Mouse (Mus musculus): Measurements from ENCODE around the gene Ttc7.
A peak's percentile ranks its signal among the peaks of the same experiment; 100 is the strongest.

The Ttc7 gene

DNA sequence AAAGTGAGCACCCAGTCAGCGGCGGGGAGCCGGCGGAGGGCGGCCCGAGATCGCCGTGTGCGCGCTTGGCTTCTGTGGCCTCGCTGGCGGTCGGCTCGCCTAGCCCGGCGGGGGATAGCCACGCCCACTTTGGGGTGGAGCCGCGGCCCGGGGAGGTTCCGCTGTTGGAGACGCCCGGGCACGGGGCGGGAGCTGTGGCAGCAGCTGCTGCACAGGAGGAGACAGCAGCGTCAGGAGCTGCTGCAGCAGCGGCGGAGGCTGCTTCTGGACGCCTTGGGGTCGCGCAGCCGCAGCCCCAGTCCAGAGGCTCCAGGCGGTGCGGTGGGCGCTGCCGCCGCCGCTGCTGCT, at the start of gene Ttc7:
Gene Ttc7 (plus strand): TSS at position 181 of the 348 bp plus-strand sequence.
- DNase-seq = peak; percentile 98 to 99

GRCm38 (mm10) chr17:87235019-87235418, 47.7 kb upstream of the Ttc7 start:
- no peak for DNase-seq

GRCm38 (mm10) chr17:87236725-87237650, 45.7 kb upstream of the Ttc7 start:
- DNase-seq = no peak

DNA sequence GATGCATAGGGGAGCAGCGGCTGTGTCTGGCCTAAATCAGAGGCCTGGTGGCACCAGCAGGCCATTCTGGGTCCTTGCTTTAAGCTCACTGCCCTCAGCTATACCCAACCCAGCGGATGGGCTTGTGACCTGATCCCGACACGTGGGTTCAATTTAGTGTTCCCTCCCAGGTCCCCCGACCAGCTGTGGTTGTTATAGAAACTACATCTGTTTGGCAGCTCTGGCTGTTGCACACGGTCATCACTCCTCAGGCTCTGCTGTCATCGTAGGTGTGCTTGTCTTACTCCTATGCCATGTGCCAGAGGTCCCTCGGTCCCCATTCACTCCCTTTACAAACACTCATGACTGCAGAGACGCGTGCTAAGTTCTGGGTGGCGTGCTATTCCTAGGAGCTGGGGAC, 44.9 kb upstream of the Ttc7 start:
- DNase-seq = no peak

GRCm38 (mm10) chr17:87246103-87246502, 36.6 kb upstream of the Ttc7 start:
- DNase-seq = no peak

DNA sequence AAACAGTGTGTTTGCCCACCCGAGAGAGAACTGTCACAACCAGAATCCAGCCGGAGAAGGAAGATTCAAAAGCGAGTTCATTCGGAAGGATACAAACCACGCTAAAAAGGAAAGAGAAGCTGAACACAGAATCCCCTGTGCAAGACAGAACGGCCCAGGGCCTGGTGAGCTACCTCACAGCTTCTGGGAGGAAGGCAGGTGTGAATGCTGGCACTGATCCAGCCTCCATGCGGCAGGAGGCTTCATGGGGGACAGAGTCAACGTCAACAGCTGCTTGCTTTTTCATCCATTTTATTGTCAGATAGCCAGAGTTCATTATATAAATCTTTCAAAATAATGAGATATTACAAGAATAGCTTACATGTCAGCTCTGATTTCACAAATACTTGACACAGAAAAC, 28.3 kb upstream of the Ttc7 start:
- no peak for DNase-seq

- DNase-seq = no peak
Measured at GRCm38 (mm10) chr17:87255672-87256071, 27.0 kb upstream of the Ttc7 start.

DNA sequence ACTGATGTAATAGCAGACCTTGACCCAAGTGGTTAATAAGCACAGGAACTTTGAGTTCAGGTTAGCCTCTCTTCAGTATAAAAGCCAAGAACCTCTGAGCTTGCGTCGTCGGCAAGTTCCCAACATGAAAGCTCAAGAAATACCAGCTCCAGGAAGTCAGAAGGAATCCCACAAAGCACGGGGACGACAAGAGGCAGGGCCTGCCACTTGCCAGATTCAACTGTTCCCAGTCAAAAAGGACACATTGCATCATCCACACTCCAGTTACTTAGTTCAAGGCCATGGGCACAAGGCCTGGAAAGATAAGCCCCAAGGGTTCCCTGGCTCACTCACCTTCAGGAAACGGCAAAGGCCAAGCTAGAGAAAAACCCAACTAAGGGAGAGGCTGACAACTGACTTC, 19.3 kb upstream of the Ttc7 start:
- DNase-seq = no peak

DNA sequence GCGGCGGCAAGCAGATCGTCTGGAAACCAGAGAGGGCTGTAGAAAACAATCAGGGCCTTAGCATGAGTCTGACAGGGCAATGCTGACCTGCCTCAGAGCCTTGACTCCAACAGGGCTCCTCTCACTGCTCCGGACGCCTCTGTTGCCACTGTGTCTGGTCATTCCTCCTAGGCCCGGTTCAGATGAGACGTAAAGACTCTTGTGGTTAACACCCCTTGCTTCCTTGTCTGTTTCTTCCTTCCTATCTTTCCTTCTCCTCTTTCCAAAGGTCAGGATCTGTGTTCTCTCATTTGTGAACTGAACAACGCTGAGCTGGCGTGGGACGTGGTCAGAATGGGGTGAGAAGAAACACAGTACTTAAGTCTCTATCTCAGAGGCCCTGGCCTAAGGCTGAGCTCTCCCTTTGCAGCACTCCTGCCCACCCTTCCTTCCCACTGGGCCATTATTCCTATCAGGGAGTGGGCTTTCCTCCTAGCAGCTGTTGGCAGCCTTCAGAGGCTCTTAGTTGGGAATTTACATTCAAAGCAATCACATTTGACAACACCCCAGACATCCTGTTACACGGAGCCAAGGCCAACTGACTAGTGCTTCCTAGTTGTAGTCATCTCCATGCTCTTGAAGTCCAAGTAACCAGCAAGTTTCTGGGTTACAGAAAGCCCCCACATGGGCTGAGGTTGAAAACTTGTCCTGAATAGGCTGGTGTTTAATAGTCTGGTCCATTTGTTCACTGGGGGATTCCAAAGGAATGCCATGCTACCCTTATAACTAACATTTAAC, 18.4 kb upstream of the Ttc7 start:
- DNase-seq = no peak

- no peak for DNase-seq
Measured at GRCm38 (mm10) chr17:87264927-87265791, 17.5 kb upstream of the Ttc7 start.

DNA sequence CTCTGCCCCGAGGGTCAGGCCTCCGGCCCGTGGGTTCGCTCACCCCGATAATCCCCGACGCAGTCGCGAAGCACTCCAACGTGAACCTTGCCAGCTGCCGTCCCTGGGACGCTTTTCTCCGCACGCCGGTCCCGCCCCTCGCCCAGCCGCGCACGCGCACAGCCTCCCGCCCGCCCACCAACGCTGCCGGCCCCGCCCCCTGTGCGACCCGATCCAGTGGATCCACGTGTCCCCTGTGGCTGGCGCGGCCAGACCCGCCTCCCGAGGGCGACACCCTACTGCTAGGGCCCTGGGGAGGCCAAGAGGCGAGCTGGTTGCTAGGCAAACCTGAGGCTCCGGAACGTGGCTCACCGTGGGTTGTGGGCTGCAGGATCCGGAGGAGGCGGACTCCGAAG, 16.9 kb upstream of the Ttc7 start, which contains the start of gene Mcfd2:
Gene Mcfd2 (minus strand): TSS at position 144 of the 395 bp plus-strand sequence.
- DNase-seq = peak; percentile 91

DNA sequence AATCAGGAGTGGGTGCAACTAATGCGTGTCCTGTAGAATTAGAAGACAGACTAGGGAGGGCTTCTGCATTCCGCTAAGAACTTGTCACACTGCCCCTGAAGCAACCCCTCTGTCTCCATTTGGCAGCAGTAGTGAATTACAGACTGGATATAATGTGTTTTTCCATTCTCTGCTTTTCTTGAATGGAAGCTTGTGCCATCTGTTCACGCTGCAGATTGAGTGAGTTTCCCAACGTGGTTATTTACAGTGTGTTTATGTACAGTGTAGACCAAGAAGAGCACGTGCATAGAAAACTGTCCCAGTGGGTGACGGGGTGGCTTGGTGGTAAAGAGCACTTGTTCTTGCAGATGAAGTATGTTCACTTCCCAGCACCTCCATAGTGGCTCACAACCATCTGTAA, 13.2 kb upstream of the Ttc7 start:
- DNase-seq = no peak

- no peak for DNase-seq
Measured at GRCm38 (mm10) chr17:87275363-87276341, 7.0 kb upstream of the Ttc7 start.

DNA sequence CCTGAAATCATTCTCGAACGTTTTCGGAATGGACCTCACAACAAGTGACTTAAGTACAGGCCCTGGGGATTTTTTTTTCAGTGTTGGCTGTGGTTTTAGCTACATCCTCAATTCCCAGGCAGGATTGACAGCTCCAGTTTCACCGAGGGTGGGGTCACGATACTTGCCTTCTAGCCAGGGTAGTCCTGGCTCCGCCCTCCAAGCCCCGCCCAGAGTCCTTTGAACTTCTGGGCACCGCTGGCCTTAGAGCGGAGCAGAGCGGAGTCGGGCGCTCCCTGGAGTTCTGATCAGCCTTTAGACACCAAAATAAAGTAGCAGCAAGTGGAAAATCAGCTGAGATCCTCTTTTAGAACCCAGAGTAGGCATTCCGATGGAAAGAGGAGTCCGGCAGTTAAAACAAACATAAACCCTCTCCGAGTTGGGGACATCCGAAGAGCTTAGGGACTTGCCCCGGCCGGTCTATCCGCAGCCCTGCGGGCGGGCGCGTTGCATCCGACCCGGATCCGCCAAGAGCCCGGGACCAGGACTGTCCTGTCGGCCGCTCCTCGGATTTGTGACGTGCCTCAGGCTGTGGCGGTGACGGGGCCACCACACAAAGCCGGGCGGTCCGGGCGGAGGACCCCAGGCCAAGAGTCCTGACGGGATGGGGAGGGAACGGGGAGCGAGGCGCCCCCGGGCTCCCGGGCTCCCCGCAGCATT, 530 bp upstream of the Ttc7 start:
- DNase-seq = peak; percentile 85 to 94

GRCm38 (mm10) chr17:87283055-87283754, 519 bp downstream of the Ttc7 start:
- DNase-seq = peak in 1 of 2 experiments; percentile 70

DNA sequence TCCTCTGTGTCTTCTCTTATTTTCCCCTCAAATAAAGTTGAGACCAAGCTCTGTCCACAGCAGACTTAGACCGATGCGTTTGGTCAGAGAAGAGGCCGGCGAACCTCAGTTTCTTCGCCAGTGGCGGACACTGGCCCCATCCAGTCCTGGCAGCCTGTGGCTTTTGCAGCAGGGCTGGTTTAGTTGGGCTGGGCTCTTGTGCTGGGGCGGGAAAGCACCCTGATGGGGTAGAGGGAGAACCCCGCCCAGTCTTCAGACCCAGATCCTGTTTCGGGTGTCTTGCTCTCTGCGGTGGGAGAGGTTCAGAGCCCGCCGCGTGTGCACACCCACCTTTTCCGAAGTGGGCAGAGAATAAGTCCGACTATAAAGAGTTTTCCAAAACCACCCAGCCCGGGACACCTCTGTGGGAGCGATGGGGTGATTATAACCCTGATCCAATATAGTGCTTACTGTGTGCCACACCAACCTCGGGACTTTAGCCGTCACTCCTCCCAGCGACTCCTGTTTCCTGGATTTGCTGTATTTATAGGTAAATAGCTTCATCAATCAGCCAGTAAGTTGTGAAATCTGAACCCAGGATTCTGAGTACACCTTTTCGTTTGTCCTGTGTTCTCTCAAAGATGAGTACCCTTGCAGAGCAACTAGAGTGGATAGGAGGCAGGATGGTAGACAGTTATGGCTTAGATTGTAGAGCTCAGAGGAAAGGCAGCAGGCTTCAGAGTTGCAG, 1.2 kb downstream of the Ttc7 start:
- peak; percentile 66 to 69 for DNase-seq

DNA sequence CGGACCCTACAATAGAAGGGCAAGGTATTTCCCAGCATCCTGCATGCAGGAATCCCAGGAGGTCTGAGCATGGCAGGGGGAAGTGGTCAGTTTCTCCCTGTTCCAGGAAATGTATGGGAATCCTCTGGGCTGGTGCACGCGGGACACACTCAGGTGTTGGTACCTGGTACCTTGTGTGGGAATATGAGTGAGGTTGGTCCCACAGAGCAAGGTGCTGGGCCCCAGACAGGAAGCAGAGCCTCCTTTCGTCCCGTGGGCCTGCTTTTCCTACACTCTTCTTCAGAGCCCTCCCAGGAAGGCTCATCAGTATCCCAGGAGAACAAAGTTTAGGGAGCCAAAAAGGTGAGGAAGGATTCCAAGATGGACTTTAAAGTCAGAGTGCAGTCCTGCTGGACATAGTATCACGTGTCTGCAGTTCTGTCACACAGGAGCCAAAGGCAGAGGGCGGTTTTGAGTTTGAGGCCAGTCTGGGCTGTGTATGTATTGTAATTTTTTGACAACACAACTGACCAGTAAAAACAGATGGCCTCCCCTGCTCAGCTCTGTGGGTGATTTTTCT, 1.9 kb downstream of the Ttc7 start:
- no peak for DNase-seq

DNA sequence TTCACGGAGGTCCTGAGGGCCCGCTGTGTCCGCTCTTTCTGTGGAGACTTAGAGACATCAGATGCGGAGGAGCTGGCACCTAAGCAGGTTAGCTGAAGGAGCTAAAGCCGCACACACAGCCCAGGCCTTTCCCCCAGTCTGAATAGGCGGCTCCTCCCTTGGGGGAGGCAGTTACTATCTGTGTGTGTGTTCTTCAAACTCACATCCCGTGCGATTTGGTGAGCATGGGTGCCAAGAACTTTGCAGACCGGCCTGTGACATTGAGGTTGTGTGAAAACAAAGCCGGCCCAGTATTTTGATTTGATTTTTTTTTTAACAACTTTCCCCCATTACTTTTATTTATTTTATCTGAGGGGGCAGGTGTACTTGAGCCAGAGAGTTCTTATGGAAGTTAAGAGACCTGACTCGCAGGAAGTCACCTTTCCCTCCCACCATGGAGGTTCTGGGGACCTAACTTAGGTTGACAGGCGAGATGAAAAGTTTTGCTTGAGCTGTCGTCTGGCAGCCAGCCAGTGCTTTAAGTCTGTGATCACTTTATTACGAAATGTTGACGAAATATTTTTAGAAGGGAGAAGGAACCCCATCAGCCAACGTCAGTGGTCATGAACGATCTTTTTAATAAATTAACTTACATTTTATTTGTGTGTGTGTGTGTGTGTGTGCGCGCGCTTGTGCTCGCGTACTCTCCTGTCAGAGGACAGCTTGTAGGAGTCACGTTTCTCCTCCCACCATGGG, 3.2 kb downstream of the Ttc7 start:
- no peak for DNase-seq

Measured in spleen, adult 18-20 months (tissue).